Mouse (Mus musculus) neural tube, embryonic 15.5 days (tissue): ENCODE measurements around the gene Snai3. TPM values are rescaled to one million over a fixed set of nuclear protein-coding genes. Genes with fewer than 3 reads are reported as not detected.

Experiments
- ATAC-seq: fragments of 200-750 bp; cut with Nextera tagmentation; 2 replicates; pipeline ENCODE4 v1.8.0; 2017; ENCODE audit warnings: mild to moderate bottlenecking, moderate TSS enrichment, moderate library complexity; ENCODE audit not compliant: low FRiP score
- H3K27ac ChIP-seq: fragments of 300-500 bp; sonication (generic); replicated peaks from 2 replicates; pipeline ENCODE4 v1.5.1; 2015; ENCODE audit warnings: mild to moderate bottlenecking, inconsistent platforms
- H3K27me3 ChIP-seq: fragments of 300-500 bp; sonication (generic); replicated peaks from 2 replicates; pipeline ENCODE4 v1.6.1; 2015; ENCODE audit warnings: inconsistent platforms
- H3K36me3 ChIP-seq: fragments of 300-500 bp; sonication (generic); 2 replicates; pipeline ENCODE4 v1.6.1; 2015; ENCODE audit warnings: inconsistent platforms
- H3K4me1 ChIP-seq: fragments of 300-500 bp; sonication (generic); 2 replicates; pipeline ENCODE4 v1.6.1; 2015; ENCODE audit warnings: inconsistent platforms
- H3K4me2 ChIP-seq: fragments of 300-500 bp; sonication (generic); 2 replicates; pipeline ENCODE4 v1.6.1; 2015; ENCODE audit warnings: inconsistent platforms, mild to moderate bottlenecking, moderate library complexity
- H3K4me3 ChIP-seq: fragments of 300-500 bp; sonication (generic); replicated peaks from 2 replicates; pipeline ENCODE4 v1.5.1; 2015; ENCODE audit warnings: mild to moderate bottlenecking, inconsistent platforms
- H3K9ac ChIP-seq: fragments of 300-500 bp; sonication (generic); replicated peaks from 2 replicates; pipeline ENCODE4 v1.6.1; 2015; ENCODE audit warnings: mild to moderate bottlenecking, inconsistent platforms
- H3K9me3 ChIP-seq: fragments of 300-500 bp; sonication (generic); replicated peaks from 2 replicates; pipeline ENCODE4 v1.6.1; 2016; ENCODE audit warnings: inconsistent platforms
- WGBS: fragments of 180-500 bp; shearing (Covaris S2); methylation state at CpG from one replicate; pipeline ENCODE4 v1.1.7; 2015; ENCODE audit warnings: mixed read lengths; 5-methylcytosine and 5-hydroxymethylcytosine counted together
- polyA plus RNA-seq: library from polyadenylated mRNA; unstranded; fragments of >200 nt; fragmentation: Nextera tagmentation; extraction: Ambion mirVana; gene quantifications from 2 replicates; pipeline ENCODE4 v1.2.1, GENCODE M21; 2015

Gene Snai3
- polyA plus RNA-seq, 1 experiment from 2014 or later: 0.12 TPM

GRCm38 (mm10) chr8:122473911-122474421 lies 13.4 kb upstream of the Snai3 start:
- H3K9me3 ChIP-seq: no peaks in the 10 kb centered on the region
- no peak overlapping the region for H3K27ac ChIP-seq
- 97% methylated on average over 8 of the region's 8 CpGs for WGBS
- no peaks in the 10 kb centered on the region for H3K27me3 ChIP-seq
- peaks cover 40% of the 10 kb centered on the region for H3K36me3 ChIP-seq
- H3K4me2 ChIP-seq: no peak overlapping the region
- H3K9ac ChIP-seq: no peak overlapping the region
- peaks cover 33% of the 10 kb centered on the region for H3K4me1 ChIP-seq
- H3K4me3 ChIP-seq: no peak overlapping the region
- ATAC-seq: no peak

DNA sequence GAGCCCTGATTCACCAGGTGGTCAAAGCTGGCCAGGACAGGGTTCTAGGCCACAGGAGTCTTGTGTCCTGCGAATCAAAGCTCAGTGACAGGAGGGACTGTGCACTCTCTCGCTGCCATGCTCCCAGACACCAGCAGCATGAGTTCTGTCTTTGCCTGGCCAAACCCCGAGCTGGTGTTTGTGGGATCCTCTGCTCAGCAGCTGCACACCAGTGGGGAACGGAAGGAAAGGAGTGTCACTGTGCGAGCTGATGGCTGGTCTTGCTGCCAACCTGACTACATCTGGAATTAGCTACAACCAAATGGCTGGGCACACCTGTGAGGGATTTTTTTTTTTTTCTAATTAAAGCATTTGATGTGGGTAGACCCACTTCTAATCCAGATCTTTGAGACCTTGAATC lies 10.2 kb upstream of the Snai3 start:
- WGBS: 92% methylated on average over 5 of the region's 5 CpGs
- no peak overlapping the region for H3K4me3 ChIP-seq
- H3K9ac ChIP-seq: no peak overlapping the region

DNA sequence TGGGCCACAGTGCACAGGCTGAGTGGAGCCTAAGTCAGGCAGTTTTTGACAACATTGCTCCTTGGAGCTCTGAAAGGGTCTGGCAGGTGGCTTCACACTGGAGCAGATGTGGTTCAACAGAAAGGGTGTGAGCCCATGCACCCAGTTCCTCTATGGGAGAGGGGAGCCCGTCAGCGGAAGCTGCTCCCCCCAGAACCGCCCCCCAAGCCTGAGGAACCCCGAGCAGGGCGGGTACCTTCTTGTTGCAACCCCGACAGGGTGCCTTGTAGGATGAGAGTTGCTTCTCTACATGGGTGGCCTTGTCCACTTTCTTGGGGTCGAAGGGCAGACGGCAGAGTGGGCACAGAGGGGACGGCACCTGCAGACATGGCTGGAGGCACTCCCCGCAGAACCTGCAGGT lies 9.4 kb upstream of the Snai3 start:
- no peaks in the 10 kb centered on the region for H3K9me3 ChIP-seq
- H3K9ac ChIP-seq: no peak overlapping the region
- H3K27me3 ChIP-seq: no peaks in the 10 kb centered on the region
- WGBS: 89% methylated on average over 10 of the region's 10 CpGs
- H3K4me1 ChIP-seq: peaks cover 17% of the 10 kb centered on the region
- no peak overlapping the region for H3K4me2 ChIP-seq
- no peak overlapping the region for H3K4me3 ChIP-seq
- H3K27ac ChIP-seq: no peak overlapping the region
- peaks cover 51% of the 10 kb centered on the region for H3K36me3 ChIP-seq
- no peak for ATAC-seq

More for the DNA sequence above, 10.2 kb upstream of the Snai3 start:
- Histone ChIP-seq H3K4me1 (peaks cover 20% of the 10 kb centered on the region), H3K27ac (no peak overlapping the region), H3K4me2 (no peak overlapping the region), H3K36me3 (peaks cover 46% of the 10 kb centered on the region), H3K9me3 (no peaks in the 10 kb centered on the region), H3K27me3 (no peaks in the 10 kb centered on the region)
- no peak for ATAC-seq

GRCm38 (mm10) chr8:122469407-122469806 lies 8.9 kb upstream of the Snai3 start:
- Histone ChIP-seq H3K4me3 (no peak overlapping the region), H3K36me3 (peaks cover 51% of the 10 kb centered on the region), H3K27ac (no peak overlapping the region), H3K4me2 (no peak overlapping the region), H3K27me3 (no peaks in the 10 kb centered on the region), H3K9ac (no peak overlapping the region), H3K9me3 (no peaks in the 10 kb centered on the region), H3K4me1 (peaks cover 11% of the 10 kb centered on the region)
- 83% methylated on average over 6 of the region's 6 CpGs for WGBS
- no peak for ATAC-seq

- 87% methylated on average over 13 of the region's 13 CpGs for WGBS
- Histone ChIP-seq H3K9ac (no peak overlapping the region), H3K27ac (no peak overlapping the region), H3K4me3 (no peak overlapping the region), H3K9me3 (no peaks in the 10 kb centered on the region), H3K4me1 (no peaks in the 10 kb centered on the region; the same call in 1 of the 2 replicates), H3K27me3 (peaks cover 12% of the 10 kb centered on the region), H3K4me2 (no peak overlapping the region), H3K36me3 (peaks cover 40% of the 10 kb centered on the region)
- ATAC-seq: no peak
Measured at GRCm38 (mm10) chr8:122467816-122468215, 7.3 kb upstream of the Snai3 start.

- H3K36me3 ChIP-seq: peaks cover 33% of the 10 kb centered on the region
- no peak for ATAC-seq
- H3K27me3 ChIP-seq: peaks cover 40% of the 10 kb centered on the region
- no peaks in the 10 kb centered on the region for H3K9me3 ChIP-seq
- H3K4me2 ChIP-seq: no peak overlapping the region
- no peak overlapping the region for H3K9ac ChIP-seq
- no peak overlapping the region for H3K4me3 ChIP-seq
- peaks cover 15% of the 10 kb centered on the region for H3K4me1 ChIP-seq
- 72% methylated on average over 7 of the region's 7 CpGs for WGBS
- H3K27ac ChIP-seq: no peak overlapping the region
Measured at GRCm38 (mm10) chr8:122464985-122465384, 4.5 kb upstream of the Snai3 start.

DNA sequence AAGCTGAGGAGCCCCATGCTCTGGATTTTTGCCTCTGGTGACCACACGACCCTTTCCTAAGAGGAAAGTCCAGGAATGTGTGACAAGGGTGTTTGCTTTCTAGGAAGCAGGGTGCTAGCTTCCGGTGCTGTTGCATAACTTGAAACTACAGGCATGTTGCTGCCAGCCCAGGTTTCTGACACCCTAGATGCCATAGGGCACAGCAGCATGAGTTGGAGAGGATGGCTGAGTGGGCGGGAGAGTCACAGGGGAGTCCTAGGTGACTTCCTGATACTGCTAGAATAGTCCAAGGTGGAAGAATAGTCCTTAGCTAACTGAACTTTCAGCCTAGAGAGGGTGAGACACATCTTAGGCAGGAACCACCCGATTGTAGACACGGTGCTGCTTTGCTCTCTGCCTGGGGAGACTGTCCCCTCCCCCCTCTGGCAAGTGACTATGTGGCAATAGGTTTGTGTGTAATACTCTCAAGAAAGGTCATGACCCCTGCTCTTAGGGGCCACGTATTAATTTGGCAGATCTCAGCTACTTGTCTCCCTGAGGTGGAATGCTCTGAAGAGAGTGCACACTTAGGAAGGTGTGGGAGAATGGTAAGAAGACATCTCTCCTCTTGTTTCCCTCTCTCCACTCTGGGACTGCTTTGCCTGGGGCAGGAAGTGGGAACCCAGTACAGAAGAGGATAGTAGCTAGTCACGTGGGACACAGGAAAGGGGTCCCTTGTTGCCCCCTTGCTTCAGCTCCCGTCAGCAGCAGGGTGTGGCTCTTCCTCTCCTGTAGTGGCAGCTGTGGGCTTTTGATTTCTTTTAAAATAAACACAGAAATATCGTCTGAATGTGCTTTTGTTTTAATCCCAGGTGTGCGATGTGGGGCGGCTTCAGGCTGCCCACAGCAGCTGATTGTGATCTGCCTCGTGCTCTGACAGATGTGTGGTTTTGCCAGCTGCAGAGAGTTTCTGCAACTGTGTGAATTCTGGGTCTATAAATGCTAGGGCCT lies 3.4 kb upstream of the Snai3 start:
- peaks cover 26% of the 10 kb centered on the region for H3K36me3 ChIP-seq

GRCm38 (mm10) chr8:122462510-122462909 lies 2.0 kb upstream of the Snai3 start:
- no peak for ATAC-seq
- no peak overlapping the region for H3K4me3 ChIP-seq
- no peaks in the 10 kb centered on the region for H3K9me3 ChIP-seq
- H3K36me3 ChIP-seq: peaks cover 19% of the 10 kb centered on the region
- no peak overlapping the region for H3K4me2 ChIP-seq
- peaks cover 60% of the 10 kb centered on the region for H3K27me3 ChIP-seq
- no peak overlapping the region for H3K9ac ChIP-seq
- peaks cover 17% of the 10 kb centered on the region for H3K4me1 ChIP-seq
- no peak overlapping the region for H3K27ac ChIP-seq
- 75% methylated on average over 8 of the region's 8 CpGs for WGBS

More for the DNA sequence above, 3.4 kb upstream of the Snai3 start:
- H3K4me2 ChIP-seq: no peak overlapping the region
- WGBS: 68% methylated on average over 12 of the region's 12 CpGs
- ATAC-seq: no peak
- H3K27me3 ChIP-seq: peaks cover 50% of the 10 kb centered on the region
- H3K9me3 ChIP-seq: no peaks in the 10 kb centered on the region
- no peak overlapping the region for H3K9ac ChIP-seq
- peaks cover 17% of the 10 kb centered on the region for H3K4me1 ChIP-seq
- H3K4me3 ChIP-seq: no peak overlapping the region
- no peak overlapping the region for H3K27ac ChIP-seq

- Histone ChIP-seq H3K27ac (no peak overlapping the region), H3K9me3 (no peaks in the 10 kb centered on the region), H3K4me2 (no peak overlapping the region), H3K4me1 (peaks cover 17% of the 10 kb centered on the region), H3K36me3 (peaks cover 14% of the 10 kb centered on the region), H3K4me3 (no peak overlapping the region), H3K9ac (no peak overlapping the region), H3K27me3 (peaks cover 60% of the 10 kb centered on the region)
- WGBS: 60% methylated on average over 11 of the region's 11 CpGs
- ATAC-seq: no peak
Measured at GRCm38 (mm10) chr8:122461473-122462148, 1.1 kb upstream of the Snai3 start.

DNA sequence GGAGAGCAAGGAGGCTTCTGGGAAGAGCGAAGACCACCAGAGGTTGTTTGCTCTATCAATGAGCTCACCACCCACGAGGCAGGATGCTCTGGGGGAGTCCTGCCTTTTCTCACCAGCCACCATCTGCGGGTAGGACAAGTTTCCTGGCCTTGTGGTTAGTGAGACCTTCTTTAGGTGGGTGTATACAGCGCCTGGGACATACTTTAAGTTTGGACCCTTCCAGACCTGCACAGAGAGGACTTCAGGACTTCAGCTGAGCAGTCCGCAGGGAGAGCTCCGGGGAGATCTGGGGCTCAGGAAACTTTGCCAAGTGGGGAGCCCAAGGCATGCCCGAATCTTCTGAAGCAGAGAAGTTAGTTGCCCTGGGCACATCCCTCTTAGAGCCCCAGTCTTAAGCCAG lies 543 bp downstream of the Snai3 start:
- Histone ChIP-seq H3K4me3 (peak overlapping the region; percentile 35), H3K4me2 (peak overlapping the region; percentile 86), H3K9me3 (no peaks in the 10 kb centered on the region), H3K4me1 (peaks cover 17% of the 10 kb centered on the region), H3K36me3 (no peaks in the 10 kb centered on the region), H3K9ac (no peak overlapping the region), H3K27me3 (peaks cover 67% of the 10 kb centered on the region), H3K27ac (no peak overlapping the region)
- ATAC-seq: no peak
- 29% methylated on average over 7 of the region's 7 CpGs for WGBS

GRCm38 (mm10) chr8:122459218-122459900 lies 1.2 kb downstream of the Snai3 start:
- ATAC-seq: no peak
- Histone ChIP-seq H3K36me3 (no peaks in the 10 kb centered on the region), H3K27ac (no peak overlapping the region), H3K9ac (no peak overlapping the region), H3K9me3 (no peaks in the 10 kb centered on the region), H3K4me2 (no peak overlapping the region), H3K4me1 (peaks cover 17% of the 10 kb centered on the region), H3K4me3 (no peak overlapping the region), H3K27me3 (peaks cover 67% of the 10 kb centered on the region)
- WGBS: 66% methylated on average over 6 of the region's 6 CpGs
